Mouse (Mus musculus) urinary bladder, postnatal 14 days (tissue): Measurements from ENCODE around the gene Mt3.

ENCODE experiments used
- DNase-seq: peaks from one replicate; pipeline ENCODE4 v3.0.0; 2021; ENCODE audit warnings: low spot score

The Mt3 gene

DNA sequence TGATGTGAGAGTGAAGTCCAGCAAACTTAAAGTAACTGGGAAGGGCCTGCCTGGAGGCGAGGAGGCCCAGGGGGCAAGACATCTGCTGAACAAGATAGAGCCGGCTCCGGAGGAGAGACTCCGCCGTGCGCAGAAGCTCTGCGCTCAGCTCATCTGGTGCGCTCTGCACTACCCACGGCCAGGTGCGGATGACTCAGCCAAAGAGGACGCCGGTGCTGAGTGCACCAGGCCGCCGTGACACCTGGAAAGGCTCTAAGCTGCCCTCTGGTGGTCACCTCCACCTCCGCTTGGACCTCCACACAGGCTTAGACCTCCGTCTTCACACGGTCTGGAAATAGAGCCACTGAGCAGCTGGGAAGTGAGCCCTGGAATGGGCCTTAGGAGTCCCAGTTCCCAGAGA lies 34.1 kb downstream of the Mt3 start:
- peak; percentile 91 for DNase-seq

DNA sequence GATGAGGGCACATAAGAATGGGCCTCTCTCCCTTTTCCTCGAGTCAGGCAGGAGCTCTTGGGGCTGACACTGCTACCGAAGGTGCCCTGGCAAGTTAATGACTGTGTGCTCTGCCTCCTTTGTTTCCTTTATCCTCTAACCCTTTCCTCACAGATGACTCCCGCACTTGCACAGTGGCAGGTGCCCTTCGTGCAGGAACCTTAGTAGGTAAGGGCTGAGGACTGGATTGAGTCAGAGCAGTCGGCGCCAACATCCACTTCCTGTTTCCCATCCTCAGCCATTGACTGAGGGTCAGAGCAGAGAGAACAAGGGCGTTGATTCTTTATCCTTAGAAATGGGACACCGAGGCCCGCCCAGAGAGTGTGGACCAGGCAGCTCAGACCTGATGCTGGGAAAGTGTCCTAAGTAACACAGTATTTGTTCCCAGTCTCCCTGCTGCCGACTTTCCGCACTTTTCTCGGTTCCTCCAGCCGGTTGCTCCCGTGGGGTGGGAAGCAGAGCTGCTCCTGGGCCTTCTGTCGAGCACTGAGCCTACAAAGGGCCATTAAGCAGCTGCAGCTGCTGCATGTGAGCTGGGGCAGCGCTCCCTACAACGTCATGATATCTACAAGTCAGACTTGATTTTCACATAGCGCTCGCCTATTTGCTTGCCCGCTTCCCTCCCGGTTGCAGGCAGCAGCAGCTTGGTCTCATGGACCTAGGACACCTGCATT lies 35.0 kb downstream of the Mt3 start:
- DNase-seq, result peak; percentile 26

DNA sequence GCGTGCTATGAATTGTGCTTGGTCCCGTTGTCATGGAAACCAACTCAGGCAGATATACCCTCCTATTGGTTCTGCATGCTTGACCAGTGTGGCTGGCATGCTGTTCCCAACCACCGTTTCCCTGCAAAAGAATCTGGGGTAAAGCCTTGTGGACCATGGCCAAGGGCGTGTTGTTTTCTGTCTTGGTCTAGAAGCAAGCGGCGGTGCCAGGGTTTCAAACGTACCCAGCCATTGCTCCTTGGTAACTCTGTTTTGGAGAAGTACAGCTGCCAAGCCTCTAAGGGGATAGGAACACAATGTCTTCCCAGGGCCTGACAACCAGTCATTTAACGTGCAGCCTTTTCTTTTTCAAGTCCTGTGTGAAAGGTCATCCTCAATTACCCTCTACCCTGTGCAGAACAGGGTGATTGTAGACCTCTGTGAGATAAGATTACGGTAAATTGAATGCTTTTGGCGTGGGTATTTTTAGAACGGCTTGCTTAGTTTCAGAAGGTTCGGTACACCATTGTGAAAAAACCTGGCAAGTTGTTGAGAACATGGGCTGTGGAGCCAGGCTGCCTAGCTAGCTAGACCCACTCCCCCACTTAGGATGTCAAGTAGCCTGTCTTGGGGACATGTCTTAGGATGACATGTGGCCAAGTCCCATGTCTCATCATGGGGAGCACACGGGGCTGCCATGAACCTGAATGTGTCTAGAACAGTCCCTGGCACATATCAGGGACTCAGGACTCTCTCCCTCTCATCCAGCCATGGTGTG lies 37.0 kb downstream of the Mt3 start:
- DNase-seq, result peak; percentile 47

DNA sequence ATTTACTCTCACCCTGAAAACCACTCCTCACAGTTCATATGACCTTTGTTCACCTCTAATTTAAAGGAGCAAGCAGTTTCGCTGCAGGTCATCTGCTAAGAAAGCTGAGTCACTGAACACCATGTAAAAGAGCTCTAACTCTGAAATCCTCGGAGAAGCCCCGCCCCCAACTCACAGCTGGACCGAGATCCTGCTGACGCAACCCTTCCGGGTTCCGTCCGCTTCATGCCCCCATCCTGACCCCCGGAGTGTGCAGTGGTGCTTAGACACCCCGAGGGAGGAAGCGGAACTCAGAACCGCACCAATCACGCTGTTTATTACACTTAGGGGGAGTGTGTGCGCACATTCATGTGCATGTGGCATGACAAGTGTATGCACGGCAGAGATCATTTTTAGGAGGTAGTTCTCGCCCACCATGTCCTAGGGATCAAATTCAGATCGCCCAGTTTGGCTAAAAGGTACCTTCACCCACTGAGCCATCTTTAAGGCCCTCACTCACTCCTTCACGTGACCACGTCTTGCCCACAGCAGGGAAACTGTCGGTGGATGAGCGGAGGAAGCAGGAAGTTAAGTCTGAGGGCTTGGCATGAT lies 38.8 kb downstream of the Mt3 start:
- DNase-seq, result peak; percentile 74

DNA sequence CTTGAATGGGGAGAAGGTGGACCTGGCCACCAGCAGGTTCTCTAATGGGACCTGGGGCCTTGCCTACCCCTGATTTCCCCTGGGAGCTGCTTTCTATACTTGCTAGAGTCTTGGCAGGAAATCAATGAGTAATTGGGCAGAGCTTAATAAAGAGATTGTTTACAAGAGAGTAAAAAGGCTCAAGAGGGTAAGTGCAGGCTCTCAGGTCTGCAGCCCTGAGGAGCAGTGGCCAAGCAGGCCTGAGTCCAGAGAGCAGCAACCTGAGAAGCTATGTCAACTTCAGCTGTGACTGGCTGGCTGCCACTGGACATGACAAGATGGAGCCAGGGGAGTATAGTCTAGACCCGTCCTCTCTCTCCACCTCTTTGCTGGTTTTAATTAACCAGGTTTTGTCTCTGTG lies 40.5 kb downstream of the Mt3 start:
- DNase-seq, result no peak

DNA sequence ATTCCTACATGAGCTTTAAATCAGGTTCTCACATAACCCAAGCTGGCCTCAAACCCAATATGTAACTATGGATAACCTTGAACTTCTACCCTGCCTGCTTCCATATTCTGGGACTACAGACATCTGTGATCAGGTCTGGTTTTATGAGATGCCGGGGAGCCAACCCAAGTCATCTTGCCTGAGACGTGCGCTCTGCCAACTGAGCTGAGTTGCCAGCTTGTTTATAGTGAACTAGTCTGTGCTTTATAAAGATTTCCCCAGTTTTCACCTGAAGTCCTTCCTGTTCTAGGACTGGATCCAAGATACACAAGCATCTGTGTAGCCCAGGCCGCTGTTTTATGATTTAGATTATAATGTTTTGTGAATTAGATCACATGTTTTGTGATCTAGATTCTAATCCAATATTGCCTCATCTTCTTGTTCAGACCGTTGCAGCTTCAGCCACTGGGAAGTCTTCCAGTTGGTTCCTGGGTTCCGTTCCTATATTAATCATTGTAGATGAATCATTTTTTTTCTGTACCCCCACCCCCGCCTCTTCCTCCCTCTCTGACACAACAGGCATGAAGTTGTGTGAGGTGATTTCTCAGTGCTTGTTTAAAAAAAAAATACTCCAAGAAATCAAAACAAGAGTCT lies 42.3 kb downstream of the Mt3 start:
- DNase-seq, result peak; percentile 62

DNA sequence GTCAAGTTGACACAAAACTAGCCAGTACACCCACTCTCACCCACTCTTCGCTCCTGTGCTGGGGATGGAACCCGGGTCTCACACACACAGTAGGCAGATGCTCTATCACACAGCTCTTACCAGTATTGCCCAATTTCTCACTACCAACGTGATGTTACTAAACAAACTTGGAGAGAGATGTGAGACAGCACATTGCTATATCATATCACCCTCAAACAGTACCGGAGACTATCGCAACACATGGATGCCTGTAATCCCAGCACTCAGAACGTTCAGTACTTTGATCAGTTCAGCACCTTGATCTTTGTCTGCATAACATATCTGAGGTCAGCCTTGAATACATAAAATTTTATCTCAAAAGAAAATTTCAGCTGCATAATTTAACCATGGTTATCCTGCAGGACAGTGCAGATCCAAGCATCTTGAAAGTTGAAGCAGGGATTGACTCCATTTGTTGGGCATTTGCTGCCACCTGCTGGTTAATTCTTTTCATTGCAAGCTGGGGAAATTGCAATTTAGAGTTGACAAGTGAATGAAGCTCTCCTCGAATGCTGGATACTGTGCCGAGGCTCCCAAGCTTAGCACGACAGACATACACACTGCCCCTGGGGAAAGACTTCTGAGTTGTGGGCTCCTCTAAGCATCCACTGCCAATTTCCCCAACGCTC lies 46.9 kb downstream of the Mt3 start:
- DNase-seq, result peak; percentile 52
